Mouse (Mus musculus) mesoderm, embryonic 11.5 days (tissue): ENCODE data around the gene Jam2.

Source experiments
- DNase-seq: peaks from one replicate; pipeline ENCODE4 v3.0.0-alpha.2; 2012; ENCODE audit warnings: low read depth, low spot score

Jam2 gene

GRCm38 (mm10) chr16:84774003-84774703 lies at the start of gene Jam2:
Gene Jam2, plus strand, starts transcription at chr16:84774123.
- peak; percentile 76 for DNase-seq

- DNase-seq: no peak
These were observed 39.1 kb upstream of the Jam2 start for GRCm38 (mm10) chr16:84734806-84735165.

DNA sequence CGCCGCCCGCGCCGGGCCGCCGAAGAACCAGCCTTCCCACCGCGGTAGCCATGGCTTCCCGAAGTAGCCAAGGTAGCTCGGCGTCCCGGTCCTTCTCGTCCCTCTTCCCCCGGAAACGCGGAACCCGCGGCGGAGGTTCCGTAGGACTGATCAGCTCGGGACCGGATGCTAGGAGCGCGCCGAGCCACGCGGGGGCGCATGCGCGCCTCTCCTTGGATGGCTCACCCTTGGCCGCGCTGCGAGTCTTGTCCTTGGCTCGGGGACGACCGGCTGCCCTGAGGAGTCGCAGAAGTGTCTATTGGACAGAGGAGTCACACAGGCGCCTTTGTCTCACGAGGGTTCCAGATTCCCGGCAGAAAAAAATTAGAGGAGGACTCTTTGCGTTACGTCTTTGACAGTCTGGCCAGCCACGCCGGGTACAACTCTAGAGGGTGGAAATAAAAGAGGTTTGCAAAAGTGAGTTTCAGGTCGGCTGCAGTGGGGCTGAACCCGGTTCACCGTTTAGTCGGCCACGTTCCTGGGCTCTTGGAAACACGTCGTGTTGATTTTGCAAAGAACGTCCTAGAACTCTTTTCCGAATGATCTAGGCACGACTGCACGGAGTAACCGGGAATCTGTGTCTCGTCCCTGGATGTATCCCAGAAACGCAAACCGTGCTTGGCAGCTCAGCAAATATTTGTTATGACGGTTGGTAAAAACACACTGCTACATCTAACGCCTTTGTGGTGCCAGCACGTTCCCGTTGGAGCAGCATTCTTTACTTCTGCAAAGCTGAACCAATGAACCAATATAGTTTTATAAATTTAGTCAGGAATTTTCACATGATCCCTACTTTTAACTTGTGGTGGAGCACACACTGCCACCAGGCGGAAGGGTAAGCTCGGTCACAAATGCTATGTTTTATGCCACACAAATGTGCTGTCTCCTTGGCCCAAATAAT lies 38.5 kb upstream of the Jam2 start, which contains the start of gene Mrpl39:
Gene Mrpl39 (minus strand): TSS at position 577 of the 940 bp plus-strand sequence.
- DNase-seq: peak; percentile 98

DNA sequence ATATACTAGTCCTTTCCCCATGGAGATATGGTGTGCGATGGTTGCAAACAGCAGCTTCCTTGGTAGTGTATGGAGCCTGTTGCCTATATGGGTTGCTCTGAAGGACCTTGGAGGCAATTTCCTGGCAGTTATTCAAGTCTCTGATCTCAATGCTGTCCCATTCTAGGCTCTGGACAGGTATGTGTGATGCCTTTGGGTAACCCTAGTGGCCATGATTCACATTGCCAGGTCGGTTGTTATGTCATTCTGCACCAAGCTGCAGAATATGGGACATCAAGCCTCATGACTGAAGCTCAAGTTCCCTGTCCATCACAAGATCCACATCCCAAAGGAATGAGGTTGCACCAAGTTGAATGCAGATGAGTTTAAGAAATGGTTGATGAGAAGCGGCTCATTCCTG lies 36.6 kb upstream of the Jam2 start:
- no peak for DNase-seq

DNA sequence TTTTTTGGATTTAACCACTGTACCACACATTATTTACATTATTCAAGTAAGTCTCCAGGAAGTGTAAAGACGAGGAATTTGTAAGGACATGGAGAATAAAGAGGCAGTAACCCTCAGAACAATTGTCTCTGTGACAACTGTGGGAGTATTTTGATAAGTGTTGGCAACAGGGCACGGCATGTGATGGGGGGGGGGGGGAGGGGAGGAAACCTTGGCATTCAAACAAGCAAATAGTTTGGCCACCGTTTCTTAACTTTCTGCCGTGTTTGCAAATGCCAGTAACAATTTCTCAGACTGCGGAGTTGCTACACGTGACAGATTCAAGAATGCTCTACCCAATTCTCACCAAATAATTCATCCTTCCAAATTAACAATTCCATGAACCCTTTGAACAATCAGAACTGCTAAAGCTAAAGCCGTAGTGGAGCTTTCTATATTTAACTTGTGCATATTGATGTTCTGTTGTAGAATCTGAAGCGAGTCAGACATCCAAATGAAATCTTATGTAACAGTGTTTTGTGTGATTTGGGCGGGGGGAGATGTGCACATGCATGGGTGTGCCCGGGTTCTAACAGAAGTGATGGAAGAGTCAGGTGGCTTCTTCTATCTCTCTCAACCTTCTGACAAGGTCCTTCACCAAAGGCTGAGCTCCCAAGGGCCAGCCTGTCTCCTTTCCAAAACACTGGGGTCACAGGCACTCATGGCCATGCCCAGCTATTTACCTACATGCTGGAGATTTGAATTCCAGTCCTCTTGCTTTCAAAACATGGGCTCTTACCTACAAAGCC lies 29.0 kb upstream of the Jam2 start:
- no peak for DNase-seq

DNA sequence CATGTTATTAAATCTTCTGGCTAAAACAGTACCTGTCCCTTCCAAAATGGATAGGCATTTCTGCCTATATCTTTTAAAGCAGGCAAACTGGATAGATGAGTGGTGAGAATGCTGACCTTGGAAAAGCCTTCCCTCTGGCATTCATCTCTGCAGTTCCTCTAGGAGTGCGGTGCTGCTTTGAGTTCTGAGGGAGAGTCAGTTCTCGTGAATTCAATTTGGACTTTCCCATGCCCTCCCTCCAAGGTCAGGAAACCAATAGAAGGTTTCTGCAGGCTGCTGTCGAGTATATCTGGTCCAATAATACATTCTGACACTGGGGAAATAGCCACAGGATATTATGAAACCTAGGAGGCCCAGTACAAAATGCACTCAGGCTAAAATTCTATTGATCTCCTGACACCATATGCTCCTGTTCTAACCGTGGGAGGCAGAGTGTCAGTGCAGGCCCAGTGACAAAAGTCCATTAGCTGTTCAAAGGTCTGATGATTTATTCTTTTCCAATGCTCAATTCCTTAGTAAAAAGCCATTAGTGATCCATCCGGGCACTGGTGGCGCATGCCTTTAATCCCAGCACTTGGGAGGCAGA lies 28.1 kb upstream of the Jam2 start:
- DNase-seq: no peak

DNA sequence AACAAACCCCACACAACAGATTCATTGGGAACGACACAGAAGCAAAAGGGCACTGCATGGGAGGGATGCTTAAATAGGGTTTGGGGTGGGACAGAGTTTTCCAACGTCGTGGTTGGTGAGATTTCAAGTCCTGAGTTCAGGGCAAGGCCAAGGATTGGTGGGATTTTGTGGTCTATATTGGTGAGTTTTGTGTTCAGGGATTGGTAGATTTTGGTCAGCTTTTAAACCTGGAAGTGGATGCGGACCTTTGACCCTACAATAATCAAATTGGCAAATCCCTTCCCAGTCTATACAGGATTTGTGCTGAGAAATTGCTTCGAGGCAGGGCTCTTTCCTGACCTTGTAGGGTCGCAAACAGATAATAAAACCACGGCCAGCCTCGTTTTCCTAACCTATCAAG lies 6.0 kb upstream of the Jam2 start:
- DNase-seq: no peak

- DNase-seq: no peak
These were observed 4.7 kb upstream of the Jam2 start for GRCm38 (mm10) chr16:84769182-84769581.

- DNase-seq: no peak
These were observed 4.1 kb upstream of the Jam2 start for GRCm38 (mm10) chr16:84769619-84770464.

DNA sequence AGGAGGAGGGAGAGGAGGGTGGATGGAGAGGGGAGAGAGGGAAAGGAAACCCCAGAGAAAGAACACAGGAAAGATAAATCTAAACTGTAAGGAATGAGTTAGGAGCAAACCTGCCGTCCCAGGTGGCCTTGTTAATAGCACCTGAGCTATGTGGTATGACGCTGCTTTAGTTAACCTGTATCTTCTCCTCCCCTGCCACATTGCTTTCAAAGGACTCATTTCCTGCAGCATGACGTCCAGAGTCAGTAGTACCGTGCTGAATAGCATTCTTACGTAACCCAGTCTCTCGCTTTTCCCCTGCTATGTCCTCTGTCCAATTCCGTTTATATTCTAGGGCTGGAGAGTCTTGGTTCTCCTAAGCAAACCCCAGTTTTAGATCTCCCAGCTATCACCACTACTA lies 3.0 kb upstream of the Jam2 start:
- no peak for DNase-seq

- no peak for DNase-seq
These were observed 2.5 kb upstream of the Jam2 start for GRCm38 (mm10) chr16:84771461-84771860.

GRCm38 (mm10) chr16:84772496-84773267 lies 1.2 kb upstream of the Jam2 start:
- peak; percentile 82 for DNase-seq

DNA sequence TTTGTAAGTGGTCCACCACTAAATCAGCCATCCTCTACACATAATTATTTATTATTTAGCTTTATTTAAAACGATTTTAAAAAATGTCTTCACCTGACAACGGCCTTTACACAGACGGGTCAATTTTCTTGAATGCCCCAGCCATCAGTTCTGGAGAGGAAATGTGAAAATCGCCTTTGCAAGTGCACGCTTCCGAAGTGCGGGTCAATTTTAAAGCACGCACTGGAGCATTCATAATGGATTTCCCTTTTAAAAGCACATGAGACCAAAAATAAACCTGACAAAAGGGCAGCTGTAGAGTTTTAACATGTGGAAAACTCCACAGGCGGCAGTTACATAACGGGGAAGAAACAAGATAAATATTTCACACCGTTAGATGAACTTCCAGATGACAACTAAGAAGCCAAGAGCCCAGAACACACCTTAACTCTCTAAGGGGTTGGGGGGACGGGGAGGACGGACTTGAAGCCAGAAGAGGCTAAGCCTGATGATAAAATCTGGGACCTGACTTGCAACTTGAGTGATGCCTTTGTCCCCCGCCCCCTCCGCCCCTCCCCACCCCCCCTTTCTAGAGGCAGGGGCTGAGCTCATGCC lies 558 bp upstream of the Jam2 start:
- peak; percentile 48 for DNase-seq

DNA sequence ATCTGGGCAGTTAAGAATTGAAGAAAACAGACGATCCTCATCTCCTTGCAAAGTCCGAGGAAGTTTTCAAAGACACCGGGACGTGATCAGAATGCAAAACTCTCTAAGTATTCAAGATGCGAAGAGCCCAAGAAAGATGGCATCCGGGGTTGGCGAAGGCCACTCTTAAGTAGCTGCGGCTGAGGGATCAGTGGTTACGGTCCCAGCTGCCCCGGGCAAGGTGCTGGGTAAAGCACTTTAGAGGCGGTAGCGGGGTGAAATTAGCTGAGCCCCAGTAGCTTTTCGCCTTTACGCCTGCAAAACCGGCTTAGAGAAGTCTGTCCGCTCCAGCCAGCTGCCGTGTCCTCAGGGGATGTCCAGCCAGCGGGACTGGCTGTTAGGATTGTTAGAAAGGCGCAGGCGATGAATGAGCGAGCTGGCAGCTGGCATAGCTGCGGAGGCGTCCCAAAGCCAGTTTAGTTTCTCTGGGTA lies 873 bp downstream of the Jam2 start:
- peak; percentile 74 for DNase-seq

- no peak for DNase-seq
These were observed 1.4 kb downstream of the Jam2 start for GRCm38 (mm10) chr16:84775356-84775755.

DNA sequence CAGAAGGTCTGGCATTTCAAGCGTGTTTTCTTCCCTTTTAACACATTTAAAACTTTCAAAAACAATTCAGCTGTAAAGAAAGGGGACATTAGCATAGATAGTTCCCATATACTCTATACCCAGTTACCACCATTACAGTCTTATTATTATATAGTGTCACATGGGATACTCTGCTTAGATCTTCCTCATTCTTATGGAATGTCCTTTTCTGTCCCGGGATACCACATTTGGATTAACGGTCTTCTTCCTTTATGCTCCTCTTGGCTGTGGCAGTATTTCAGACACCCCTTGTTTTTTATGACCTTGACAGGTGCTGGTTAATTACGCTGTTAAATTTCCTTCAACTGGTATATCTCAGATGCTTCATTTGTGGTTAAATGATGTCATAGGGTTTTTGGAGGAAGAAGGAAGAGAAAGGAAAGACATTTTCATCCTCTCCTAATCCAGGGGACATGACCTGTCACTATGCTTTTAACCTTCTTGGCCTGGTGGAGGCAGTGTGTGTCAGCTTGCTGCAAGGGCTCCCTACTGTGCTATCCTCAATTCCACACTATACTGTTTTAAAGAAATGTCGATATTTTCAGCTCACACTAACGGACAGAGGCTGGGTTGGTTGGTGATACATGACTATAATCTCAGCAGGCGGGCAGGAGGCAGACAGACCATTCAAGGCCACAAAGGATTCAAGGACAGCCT lies 2.3 kb downstream of the Jam2 start:
- no peak for DNase-seq

- DNase-seq: no peak
These were observed 4.5 kb downstream of the Jam2 start for GRCm38 (mm10) chr16:84778431-84778830.

DNA sequence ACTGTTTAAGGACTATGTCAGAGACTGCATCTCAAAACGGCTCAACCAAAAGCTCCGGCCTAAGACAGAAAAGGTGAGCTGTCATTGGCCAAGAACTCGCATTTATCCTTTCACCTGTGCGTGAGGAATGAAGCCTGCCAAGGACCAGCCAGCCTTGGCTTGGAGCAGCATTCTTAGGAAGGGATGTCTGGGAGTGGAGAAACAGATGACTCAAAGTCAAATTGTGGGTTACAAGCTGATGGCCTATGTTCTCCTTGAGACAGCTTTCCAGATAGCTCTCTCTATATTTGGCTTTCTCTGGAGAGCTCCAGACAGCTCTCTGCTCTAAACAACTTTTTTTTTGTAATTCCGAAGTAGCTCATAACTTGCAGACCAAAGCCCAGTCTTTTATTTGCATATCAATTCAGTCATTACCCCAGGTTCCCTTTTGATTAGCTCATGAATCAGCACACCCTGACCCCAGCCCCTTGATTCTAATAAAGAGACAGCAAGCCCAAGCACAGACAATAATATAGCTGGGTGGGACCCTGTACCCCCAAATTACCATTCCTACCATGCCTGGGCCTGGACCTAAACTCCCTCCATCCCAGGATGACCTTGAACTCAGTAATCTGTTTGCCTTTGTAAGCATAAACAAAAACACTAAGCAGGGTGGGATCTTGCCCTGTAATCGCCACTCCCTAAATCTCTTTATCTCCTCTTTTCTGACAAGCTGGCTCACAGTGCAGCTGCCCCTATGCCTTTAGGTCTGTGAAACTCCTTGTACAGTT lies 5.1 kb downstream of the Jam2 start:
- DNase-seq: no peak
